Mouse (Mus musculus) cerebellum, postnatal 36 days (tissue): ENCODE measurements around the gene Unc5b.

ENCODE experiments used
- DNase-seq, 2 experiments: peaks; one replicate each; pipeline ENCODE4 v3.0.0; 2021 to 2022; ENCODE audit warnings: mixed read lengths in 2 of 2

Unc5b gene

DNA sequence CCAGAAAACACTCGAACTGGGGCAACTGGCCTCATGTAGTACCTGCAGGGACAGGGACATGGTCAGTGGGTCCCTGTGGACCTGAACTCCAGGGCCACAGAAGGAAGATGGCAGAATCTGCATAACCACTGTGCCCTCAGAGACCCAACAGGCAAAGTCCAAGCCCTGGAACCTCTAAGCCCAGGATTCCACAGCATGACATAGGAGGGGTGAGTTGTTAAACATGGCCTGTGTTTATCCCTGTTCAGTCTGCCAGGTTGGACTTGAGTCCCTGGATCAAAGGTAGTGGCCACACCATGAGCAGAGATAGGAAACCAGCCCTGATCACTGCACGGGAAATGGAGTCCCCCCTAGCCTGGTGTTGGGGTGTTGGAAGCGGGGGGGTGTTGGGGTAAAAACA lies 114.9 kb downstream of the Unc5b start:
- no peak for DNase-seq
